Mouse (Mus musculus): ENCODE data around the gene Nadk. TPM values are rescaled to one million over a fixed set of nuclear protein-coding genes. Genes with fewer than 3 reads are reported as not detected.

Nadk gene
- polyA plus RNA-seq, 1 experiment from 2014 or later: 116 TPM

DNA sequence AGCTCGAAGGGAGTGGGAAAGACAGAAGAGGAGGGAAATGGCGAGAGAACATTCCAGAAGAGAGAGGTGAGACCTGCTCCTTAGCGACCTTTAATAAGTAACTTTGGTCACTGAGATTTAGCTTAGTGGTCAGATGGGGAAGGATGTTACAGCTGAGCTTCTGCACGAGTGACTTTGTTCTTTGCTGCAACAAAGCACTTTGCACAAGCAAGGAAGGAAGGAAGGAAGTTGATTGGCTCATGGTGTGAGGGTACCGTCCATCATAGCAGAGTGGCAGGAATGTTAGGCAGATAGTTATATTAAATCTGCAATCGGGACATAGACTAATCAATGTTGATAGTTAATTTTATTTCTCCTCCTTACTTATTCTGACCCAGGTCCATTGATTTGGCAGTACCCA lies 68.1 kb downstream of the Nadk start:
- Histone ChIP-seq H3K27ac (no peak overlapping the region), H3K36me3 (peaks cover 82% of the 10 kb centered on the region), H3K4me1 (0 out of 2 replicates have a peak, but pooled peaks cover 3% of the 10 kb centered on the region), H3K4me3 (no peak overlapping the region), H3K27me3 (ENCODE audit: low read depth, poor library complexity, severe bottlenecking) (no peaks in the 10 kb centered on the region), H3K9me3 (replicated peaks) (no peaks in the 10 kb centered on the region)
- WGBS: 90% methylated on average over 6 of the region's 6 CpGs
- DNase-seq (ENCODE audit: low spot score): no peak

- H3K4me3 ChIP-seq: no peak overlapping the region
- DNase-seq (ENCODE audit: low spot score): no peak
- no peak overlapping the region for H3K27ac ChIP-seq
- H3K4me1 ChIP-seq: no peaks in the 10 kb centered on the region
- peaks cover 98% of the 10 kb centered on the region for H3K36me3 ChIP-seq
- H3K9me3 ChIP-seq (replicated peaks): no peaks in the 10 kb centered on the region
- no peaks in the 10 kb centered on the region for H3K27me3 ChIP-seq (ENCODE audit: low read depth, poor library complexity, severe bottlenecking)
Observed at GRCm38 (mm10) chr4:155635766-155636499, 73.8 kb downstream of the Nadk start.

Other genes starting within 250 kb of the Nadk start
- 8.4 and 9.3 TPM in 2 replicates for gene Prkcz, start 201.0 kb upstream of the Nadk start, polyA plus RNA-seq (2016; fragmentation: Nextera tagmentation; extraction: Ambion mirVana)
- gene Gabrd, start 164.3 kb upstream of the Nadk start, polyA plus RNA-seq (2016; fragmentation: Nextera tagmentation; extraction: Ambion mirVana): not detected in 2 replicates
- 6.4 and 7.9 TPM in 2 replicates for gene Cfap74, start 153.2 kb upstream of the Nadk start, polyA plus RNA-seq (2016; fragmentation: Nextera tagmentation; extraction: Ambion mirVana)
- gene Tmem52, start 93.3 kb upstream of the Nadk start, polyA plus RNA-seq (2016; fragmentation: Nextera tagmentation; extraction: Ambion mirVana): not detected in 2 replicates
- gene Gnb1, start 71.0 kb upstream of the Nadk start, polyA plus RNA-seq (2016; fragmentation: Nextera tagmentation; extraction: Ambion mirVana): 583 and 605 TPM in 2 replicates
- gene Slc35e2, start 39.0 kb downstream of the Nadk start, polyA plus RNA-seq (2016; fragmentation: Nextera tagmentation; extraction: Ambion mirVana): 12.2 and 13.6 TPM in 2 replicates
- gene Cdk11b, start 62.5 kb downstream of the Nadk start, polyA plus RNA-seq (2016; fragmentation: Nextera tagmentation; extraction: Ambion mirVana): 74.1 and 74.8 TPM in 2 replicates
- gene Gm10563, start 83.0 kb downstream of the Nadk start, polyA plus RNA-seq (2016; fragmentation: Nextera tagmentation; extraction: Ambion mirVana): not detected in 2 replicates
- gene Mmp23, start 91.0 kb downstream of the Nadk start, polyA plus RNA-seq (2016; fragmentation: Nextera tagmentation; extraction: Ambion mirVana): 8.4 and 10.4 TPM in 2 replicates
- gene Mib2, start 106.8 kb downstream of the Nadk start, polyA plus RNA-seq (2016; fragmentation: Nextera tagmentation; extraction: Ambion mirVana): 18.9 and 25.2 TPM in 2 replicates
- gene Fndc10, start 132.0 kb downstream of the Nadk start, polyA plus RNA-seq (2016; fragmentation: Nextera tagmentation; extraction: Ambion mirVana): 1.5 and 2.6 TPM in 2 replicates
- gene Ssu72, start 142.4 kb downstream of the Nadk start, polyA plus RNA-seq (2016; fragmentation: Nextera tagmentation; extraction: Ambion mirVana): 161 and 163 TPM in 2 replicates
- gene Tmem240, start 172.4 kb downstream of the Nadk start, polyA plus RNA-seq (2016; fragmentation: Nextera tagmentation; extraction: Ambion mirVana): 0.58 and 0.79 TPM in 2 replicates
- gene Atad3a, start 198.7 kb downstream of the Nadk start, polyA plus RNA-seq (2016; fragmentation: Nextera tagmentation; extraction: Ambion mirVana): 138 and 161 TPM in 2 replicates
- 4.7 and 6.6 TPM in 2 replicates for gene Vwa1, start 212.3 kb downstream of the Nadk start, polyA plus RNA-seq (2016; fragmentation: Nextera tagmentation; extraction: Ambion mirVana)
- gene Tmem88b, start 223.5 kb downstream of the Nadk start, polyA plus RNA-seq (2016; fragmentation: Nextera tagmentation; extraction: Ambion mirVana): 0.30 and 0.33 TPM in 2 replicates
- gene Ankrd65, start 228.1 kb downstream of the Nadk start, polyA plus RNA-seq (2016; fragmentation: Nextera tagmentation; extraction: Ambion mirVana): 0.18 TPM in 1 of 2 replicates, not detected in the other
- gene Mrpl20, start 240.5 kb downstream of the Nadk start, polyA plus RNA-seq (2016; fragmentation: Nextera tagmentation; extraction: Ambion mirVana): 246 and 297 TPM in 2 replicates

Data from limb, embryonic 10.5 days (tissue).